ENCODE assay signal across 18 mouse cellular contexts in the genomic region with DNA sequence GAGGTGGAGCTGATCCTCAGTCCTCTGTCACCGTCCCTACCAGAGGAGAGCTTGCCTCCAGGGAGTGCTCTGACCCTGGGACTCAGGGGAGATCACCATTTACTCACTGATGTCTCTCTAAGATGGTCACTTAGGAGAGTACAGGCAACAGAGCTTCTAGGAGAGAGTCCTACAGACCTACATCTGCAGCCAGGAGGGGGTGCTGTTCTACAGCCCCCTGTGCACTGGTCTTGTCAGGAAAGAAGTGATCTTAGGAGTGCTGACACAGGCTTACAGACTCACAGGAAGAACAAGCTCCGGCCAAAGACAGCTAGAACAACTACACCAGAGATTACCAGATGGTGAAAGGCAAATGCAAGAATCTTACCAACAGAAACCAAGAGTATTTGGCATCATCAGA. TPM values are rescaled to one million over a fixed set of nuclear protein-coding genes. Genes with fewer than 3 reads are reported as not detected.
A peak's percentile ranks its signal among the peaks of the same experiment; 100 is the strongest.
DNase-seq lines count a peak whose midpoint lies in the region; ATAC-seq and TF ChIP-seq lines count a peak whose summit lies in the region.
"Had no signal": no experiment of that assay in that cellular context is flagged by ENCODE, and none has a peak within 500 bp of the region (broad histone marks: within the 10 kb centered on the region; RNA-seq: fewer than 3 reads in every experiment).

No protein-coding gene starts in this region.

- H3K4me1 ChIP-seq in liver, embryonic 14.5 days (replicated peaks; ENCODE audit: control insufficient read depth in 2 of 2, insufficient read depth in 2 of 2, low read length in 1 of 2): no peaks in the 10 kb centered on the region
- H3K4me1 ChIP-seq in liver, embryonic 12.5 days: no peaks in the 10 kb centered on the region
- no peaks in the 10 kb centered on the region for H3K4me1 ChIP-seq in ES-Bruce4 (ENCODE audit: control insufficient read depth, insufficient read depth, low read length)
- no peaks in the 10 kb centered on the region for H3K4me1 ChIP-seq in forebrain, embryonic 14.5 days (ENCODE audit: control insufficient read depth, insufficient read depth, low read length)
- H3K4me1 ChIP-seq: embryonic facial prominence, embryonic 15.5 days; midbrain, embryonic 15.5 days had no signal

- no peaks in the 10 kb centered on the region for H3K27me3 ChIP-seq in liver, embryonic 14.5 days (ENCODE audit: control insufficient read depth, insufficient read depth, low read length)
- no peaks in the 10 kb centered on the region for H3K27me3 ChIP-seq in liver, embryonic 12.5 days (replicated peaks)
- no peaks in the 10 kb centered on the region for H3K27me3 ChIP-seq in ES-Bruce4 (ENCODE audit: control insufficient read depth, insufficient read depth, low read length, poor library complexity, severe bottlenecking)
- H3K27me3 ChIP-seq in forebrain, embryonic 14.5 days (replicated peaks; ENCODE audit: control insufficient read depth, insufficient read depth, low read length): no peaks in the 10 kb centered on the region
- H3K27me3 ChIP-seq: embryonic facial prominence, embryonic 15.5 days; midbrain, embryonic 15.5 days had no signal

- WGBS in liver, embryonic 14.5 days (ENCODE audit: insufficient replicate concordance): 35% methylated on average over 2 of the region's 2 CpGs
- WGBS in liver, embryonic 12.5 days (ENCODE audit: insufficient replicate concordance): 24% methylated on average over 2 of the region's 2 CpGs
- 66% methylated on average over 2 of the region's 2 CpGs for WGBS in forebrain, embryonic 14.5 days

- no peaks in the 10 kb centered on the region for H3K36me3 ChIP-seq in liver, embryonic 14.5 days (replicated peaks; ENCODE audit: control insufficient read depth, insufficient read depth, low read depth)
- no peaks in the 10 kb centered on the region for H3K36me3 ChIP-seq in liver, embryonic 12.5 days
- H3K36me3 ChIP-seq in ES-Bruce4 (ENCODE audit: control insufficient read depth, insufficient read depth, low read length, poor library complexity, severe bottlenecking): no peaks in the 10 kb centered on the region
- H3K36me3 ChIP-seq in forebrain, embryonic 14.5 days (ENCODE audit: control insufficient read depth, insufficient read depth, low read length): no peaks in the 10 kb centered on the region
- H3K36me3 ChIP-seq: embryonic facial prominence, embryonic 15.5 days; midbrain, embryonic 15.5 days had no signal

- H3K4me3 ChIP-seq in liver, embryonic 14.5 days (ENCODE audit: insufficient read depth in 1 of 2, low read depth in 2 of 2, low read length in 2 of 2): no peak overlapping the region
- no peak overlapping the region for H3K4me3 ChIP-seq in liver, embryonic 12.5 days
- H3K4me3 ChIP-seq in ES-Bruce4 (ENCODE audit: low read depth, low read length): no peak overlapping the region
- no peak overlapping the region for H3K4me3 ChIP-seq in forebrain, embryonic 14.5 days (ENCODE audit: low read depth, low read length)
- H3K4me3 ChIP-seq: embryonic facial prominence, embryonic 15.5 days; midbrain, embryonic 15.5 days had no signal

- peak; percentile 12 for DNase-seq in embryo, embryonic 10 days (ENCODE audit: low spot score)
- DNase-seq in embryo, embryonic 11 days: no peak
- DNase-seq in liver, embryonic 14.5 days (ENCODE audit: low read depth in 3 of 3, low spot score in 3 of 3): no peak
- peak; percentile 61 to 74 for DNase-seq in adrenal gland, postnatal 36 days
- no peak for DNase-seq in forebrain, embryonic 14.5 days (ENCODE audit: low spot score)
- no peak for DNase-seq in layer of hippocampus, postnatal 36 days
- DNase-seq: cerebellum, adult 2 months; heart, adult 11 months; heart, postnatal 36 days; kidney, adult 18-20 months; liver, postnatal 0 days; right cerebral cortex, postnatal 4 days had no signal

- no peaks in the 10 kb centered on the region for H3K9me3 ChIP-seq in liver, embryonic 14.5 days (ENCODE audit: control insufficient read depth, low read length)
- H3K9me3 ChIP-seq in liver, embryonic 12.5 days (replicated peaks): no peaks in the 10 kb centered on the region
- H3K9me3 ChIP-seq in ES-Bruce4 (replicated peaks; ENCODE audit: control insufficient read depth, insufficient read depth, low read length, poor library complexity, severe bottlenecking): no peaks in the 10 kb centered on the region
- no peaks in the 10 kb centered on the region for H3K9me3 ChIP-seq in forebrain, embryonic 14.5 days (replicated peaks; ENCODE audit: control insufficient read depth, low read length)
- H3K9me3 ChIP-seq: embryonic facial prominence, embryonic 15.5 days; midbrain, embryonic 15.5 days had no signal

- H3K4me2 ChIP-seq in liver, embryonic 14.5 days (ENCODE audit: low read depth): no peak overlapping the region
- no peak overlapping the region for H3K4me2 ChIP-seq in liver, embryonic 12.5 days
- no peak overlapping the region for H3K4me2 ChIP-seq in forebrain, embryonic 14.5 days (ENCODE audit: low read length)
- H3K4me2 ChIP-seq: embryonic facial prominence, embryonic 15.5 days; midbrain, embryonic 15.5 days had no signal

- no peak overlapping the region for H3K27ac ChIP-seq in liver, embryonic 14.5 days
- no peak overlapping the region for H3K27ac ChIP-seq in liver, embryonic 12.5 days
- H3K27ac ChIP-seq in ES-Bruce4 (ENCODE audit: insufficient read depth, low read length): no peak overlapping the region
- H3K27ac ChIP-seq in forebrain, embryonic 14.5 days (ENCODE audit: low read depth, low read length): no peak overlapping the region
- H3K27ac ChIP-seq: embryonic facial prominence, embryonic 15.5 days; midbrain, embryonic 15.5 days had no signal

- ATAC-seq in liver, embryonic 14.5 days (ENCODE audit: insufficient read depth): no peak
- no peak for ATAC-seq in liver, embryonic 12.5 days
- ATAC-seq in forebrain, embryonic 14.5 days: no peak
- ATAC-seq: liver, postnatal 0 days; midbrain, embryonic 15.5 days had no signal

- TF ChIP-seq POLR2A in ES-Bruce4 (IDR thresholded peaks at IDR 0.05; ENCODE audit: insufficient read depth, low read length): no peak

- no peak overlapping the region for H3K9ac ChIP-seq in liver, embryonic 14.5 days (replicated peaks)
- H3K9ac ChIP-seq in liver, embryonic 12.5 days: no peak overlapping the region
- no peak overlapping the region for H3K9ac ChIP-seq in ES-Bruce4 (ENCODE audit: low read depth, poor library complexity, severe bottlenecking)
- H3K9ac ChIP-seq in forebrain, embryonic 14.5 days (ENCODE audit: low read length): no peak overlapping the region
- H3K9ac ChIP-seq: embryonic facial prominence, embryonic 15.5 days; liver, postnatal 0 days; midbrain, embryonic 15.5 days had no signal

- TF ChIP-seq CTCF in liver, embryonic 14.5 days (IDR thresholded peaks at IDR 0.05; ENCODE audit: low read depth): peak; percentile 28; the same call in 1 of the 2 replicates
- peak; percentile 51 for TF ChIP-seq CTCF in ES-Bruce4 (IDR thresholded peaks at IDR 0.05; ENCODE audit: low read depth, low read length)

- no peak for TF ChIP-seq EP300 in liver, embryonic 14.5 days (IDR thresholded peaks at IDR 0.05; ENCODE audit: low read depth)
- TF ChIP-seq EP300 in ES-Bruce4 (IDR thresholded peaks at IDR 0.05; ENCODE audit: insufficient read depth, low read depth, low read length): no peak

RNA-seq across cellular contexts. Expression of gene Olfr875, which starts 9.1 kb away (rescaled TPM):
- not detected in 2 replicates for polyA plus RNA-seq in liver, embryonic 14.5 days (2012; rRNA removed)
- not detected in 2 replicates for polyA plus RNA-seq in liver, embryonic 14.5 days (2014; fragmentation: Nextera tagmentation; extraction: Ambion mirVana)
- polyA plus RNA-seq in liver, embryonic 12.5 days (2016; fragmentation: Nextera tagmentation; extraction: Ambion mirVana): not detected in 2 replicates
- polyA plus RNA-seq in ES-Bruce4 (2011; ENCODE audit: insufficient read depth, insufficient read length, low read depth, missing spikeins): not detected in 2 replicates
- not detected for total RNA-seq in adrenal gland, postnatal 36 days (2021)
- not detected in 2 replicates for polyA plus RNA-seq in forebrain, embryonic 14.5 days (2014; fragmentation: Nextera tagmentation; extraction: Ambion mirVana)
- total RNA-seq in layer of hippocampus, postnatal 36 days (2021): not detected
- total RNA-seq: heart, postnatal 36 days; left cerebral cortex, adult 18-20 months had no signal
- polyA plus RNA-seq: cerebellum, adult 2 months; liver, postnatal 0 days; stomach, embryonic 16.5 days had no signal

RNA-seq across cellular contexts. Expression of gene Olfr874, which starts 17.6 kb away (rescaled TPM):
- not detected in 2 replicates for polyA plus RNA-seq in liver, embryonic 14.5 days (2012; rRNA removed)
- not detected in 2 replicates for polyA plus RNA-seq in liver, embryonic 14.5 days (2014; fragmentation: Nextera tagmentation; extraction: Ambion mirVana)
- not detected in 2 replicates for polyA plus RNA-seq in liver, embryonic 12.5 days (2016; fragmentation: Nextera tagmentation; extraction: Ambion mirVana)
- not detected in 2 replicates for polyA plus RNA-seq in ES-Bruce4 (2011; ENCODE audit: insufficient read depth, insufficient read length, low read depth, missing spikeins)
- total RNA-seq in adrenal gland, postnatal 36 days (2021): not detected
- polyA plus RNA-seq in forebrain, embryonic 14.5 days (2014; fragmentation: Nextera tagmentation; extraction: Ambion mirVana): not detected in 2 replicates
- total RNA-seq in layer of hippocampus, postnatal 36 days (2021): not detected
- total RNA-seq: heart, postnatal 36 days; left cerebral cortex, adult 18-20 months had no signal
- polyA plus RNA-seq: cerebellum, adult 2 months; liver, postnatal 0 days; midbrain, embryonic 15.5 days; stomach, embryonic 16.5 days had no signal

RNA-seq across cellular contexts. Expression of gene Olfr876, which starts 40.3 kb away (rescaled TPM):
- polyA plus RNA-seq in liver, embryonic 14.5 days (2012; rRNA removed): not detected in 2 replicates
- not detected in 2 replicates for polyA plus RNA-seq in liver, embryonic 14.5 days (2014; fragmentation: Nextera tagmentation; extraction: Ambion mirVana)
- not detected in 2 replicates for polyA plus RNA-seq in liver, embryonic 12.5 days (2016; fragmentation: Nextera tagmentation; extraction: Ambion mirVana)
- not detected in 2 replicates for polyA plus RNA-seq in ES-Bruce4 (2011; ENCODE audit: insufficient read depth, insufficient read length, low read depth, missing spikeins)
- not detected for total RNA-seq in adrenal gland, postnatal 36 days (2021)
- not detected in 2 replicates for polyA plus RNA-seq in forebrain, embryonic 14.5 days (2014; fragmentation: Nextera tagmentation; extraction: Ambion mirVana)
- total RNA-seq in layer of hippocampus, postnatal 36 days (2021): not detected
- total RNA-seq: heart, postnatal 36 days; left cerebral cortex, adult 18-20 months had no signal
- polyA plus RNA-seq: cerebellum, adult 2 months; liver, postnatal 0 days; midbrain, embryonic 15.5 days; stomach, embryonic 16.5 days had no signal

RNA-seq across cellular contexts. Expression of gene Olfr160, which starts 46.5 kb away (rescaled TPM):
- not detected in 2 replicates for polyA plus RNA-seq in liver, embryonic 14.5 days (2012; rRNA removed)
- not detected in 2 replicates for polyA plus RNA-seq in liver, embryonic 14.5 days (2014; fragmentation: Nextera tagmentation; extraction: Ambion mirVana)
- polyA plus RNA-seq in liver, embryonic 12.5 days (2016; fragmentation: Nextera tagmentation; extraction: Ambion mirVana): not detected in 2 replicates
- polyA plus RNA-seq in ES-Bruce4 (2011; ENCODE audit: insufficient read depth, insufficient read length, low read depth, missing spikeins): not detected in 2 replicates
- not detected for total RNA-seq in adrenal gland, postnatal 36 days (2021)
- polyA plus RNA-seq in forebrain, embryonic 14.5 days (2014; fragmentation: Nextera tagmentation; extraction: Ambion mirVana): not detected in 2 replicates
- not detected for total RNA-seq in layer of hippocampus, postnatal 36 days (2021)
- total RNA-seq: heart, postnatal 36 days; left cerebral cortex, adult 18-20 months had no signal
- polyA plus RNA-seq: cerebellum, adult 2 months; liver, postnatal 0 days; midbrain, embryonic 15.5 days; stomach, embryonic 16.5 days had no signal

Comparison
In these comparisons a context has a peak if more than half of its experiments do, and no peak if none do; other contexts are left out.
1. DNase-seq: peak in embryo, embryonic 10 days (single experiment) and adrenal gland, postnatal 36 days (2 of 2); none in embryo, embryonic 11 days (single experiment), liver, embryonic 14.5 days (0 of 3), forebrain, embryonic 14.5 days (single experiment) and layer of hippocampus, postnatal 36 days (0 of 2).